Mouse (Mus musculus): ENCODE measurements around the gene Ahnak. TPM values are rescaled to one million over a fixed set of nuclear protein-coding genes. Genes with fewer than 3 reads are reported as not detected.

The Ahnak gene
- polyA plus RNA-seq, 1 experiment from 2014 or later = 4.9 TPM

DNA sequence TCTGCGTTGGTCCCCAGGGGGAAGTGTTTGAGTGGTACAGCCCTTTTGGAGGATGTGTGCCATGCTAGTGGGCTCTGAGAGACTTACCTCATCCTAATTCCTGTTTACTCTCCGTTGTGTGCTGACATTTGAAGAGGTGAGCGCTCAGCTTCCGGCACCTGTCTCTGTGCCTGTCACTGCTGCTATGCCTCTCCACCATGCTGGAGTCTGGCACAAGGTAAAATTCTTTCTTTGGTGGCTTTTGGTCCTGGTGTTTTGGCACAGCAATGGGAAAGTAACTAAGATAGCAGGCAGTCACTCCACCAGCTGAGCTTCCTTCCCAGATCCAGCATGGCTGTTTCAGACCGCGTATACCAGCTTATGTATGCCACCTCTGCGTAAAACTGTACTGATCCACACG lies 110.7 kb downstream of the Ahnak start:
- ATAC-seq = no peak
- WGBS = 88% methylated on average over 8 of the region's 8 CpGs
- H3K9me3 ChIP-seq = no peaks in the 10 kb centered on the region
- no peaks in the 10 kb centered on the region for H3K27me3 ChIP-seq
- H3K27ac ChIP-seq = no peak overlapping the region
- H3K4me3 ChIP-seq (replicated peaks) = no peak overlapping the region
- H3K36me3 ChIP-seq = no peaks in the 10 kb centered on the region
- H3K4me2 ChIP-seq (replicated peaks) = no peak overlapping the region
- no peak overlapping the region for H3K9ac ChIP-seq (replicated peaks)
- no peaks in the 10 kb centered on the region for H3K4me1 ChIP-seq (replicated peaks)

DNA sequence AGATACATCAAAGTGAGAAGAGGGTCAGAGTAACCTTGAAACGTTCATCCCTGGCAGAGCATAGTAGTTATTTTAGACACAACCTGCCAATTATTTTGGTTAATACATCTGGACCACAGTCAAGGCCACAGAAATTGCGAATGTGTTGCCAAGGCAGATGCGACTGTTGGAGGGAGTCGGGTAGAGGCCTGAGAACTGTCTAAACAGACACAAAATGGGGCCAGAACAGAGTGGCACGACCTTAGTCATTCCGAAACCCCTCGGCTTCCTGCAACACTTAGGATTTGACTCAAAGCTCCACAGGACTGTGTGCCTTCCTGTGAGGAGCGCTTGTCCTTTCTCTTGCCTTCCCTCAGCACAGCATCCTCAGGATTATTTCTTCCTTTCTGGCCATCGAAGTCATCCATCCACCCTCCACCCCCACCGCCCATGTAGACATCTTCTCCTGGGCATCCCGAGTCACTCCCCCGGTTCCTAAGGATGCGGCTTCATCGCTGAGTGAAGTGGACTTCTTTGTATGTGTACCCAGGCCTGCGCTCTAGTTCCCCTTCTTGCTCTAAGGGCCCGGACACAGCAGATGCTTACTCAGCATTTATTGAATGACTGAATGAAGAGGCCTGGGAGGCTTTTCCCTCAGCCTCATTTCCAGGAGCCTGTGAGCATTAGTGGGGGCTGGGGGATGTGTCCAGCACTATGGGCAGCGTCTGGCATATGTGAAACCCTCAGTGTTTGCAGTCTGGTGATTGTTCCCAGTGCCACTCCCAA lies 111.4 kb downstream of the Ahnak start:
- no peak for ATAC-seq
- Histone ChIP-seq H3K4me3 (replicated peaks) (no peak overlapping the region), H3K36me3 (no peaks in the 10 kb centered on the region), H3K4me1 (replicated peaks) (no peaks in the 10 kb centered on the region), H3K27me3 (no peaks in the 10 kb centered on the region), H3K4me2 (replicated peaks) (no peak overlapping the region), H3K27ac (no peak overlapping the region), H3K9me3 (no peaks in the 10 kb centered on the region), H3K9ac (replicated peaks) (no peak overlapping the region)
- WGBS = 86% methylated on average over 17 of the region's 17 CpGs

DNA sequence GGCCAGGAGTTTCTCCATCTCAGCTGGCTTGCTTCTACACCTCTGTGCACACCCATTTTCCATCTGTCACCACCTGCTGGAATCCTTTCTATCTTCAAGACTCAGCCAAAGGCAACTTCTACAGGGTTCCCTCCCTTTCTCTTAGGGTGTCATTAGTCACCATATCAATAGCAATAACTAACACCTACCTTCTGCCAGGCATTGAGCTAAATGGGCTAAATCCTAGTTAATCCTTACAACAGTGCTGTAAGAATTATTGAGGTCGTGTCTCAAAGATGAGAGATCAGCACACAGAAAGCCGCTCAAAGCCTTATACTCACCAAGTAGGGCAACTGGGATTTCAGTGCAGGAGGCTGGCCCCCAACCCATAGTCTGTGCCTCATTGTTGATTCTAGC lies 112.0 kb downstream of the Ahnak start:
- no peak overlapping the region for H3K9ac ChIP-seq (replicated peaks)
- H3K27ac ChIP-seq = no peak overlapping the region
- no peak overlapping the region for H3K4me2 ChIP-seq (replicated peaks)
- ATAC-seq = no peak
- H3K4me1 ChIP-seq (replicated peaks) = no peaks in the 10 kb centered on the region
- H3K4me3 ChIP-seq (replicated peaks) = no peak overlapping the region
- 63% methylated on average over 2 of the region's 2 CpGs for WGBS
- H3K27me3 ChIP-seq = no peaks in the 10 kb centered on the region
- no peaks in the 10 kb centered on the region for H3K9me3 ChIP-seq
- H3K36me3 ChIP-seq = no peaks in the 10 kb centered on the region

DNA sequence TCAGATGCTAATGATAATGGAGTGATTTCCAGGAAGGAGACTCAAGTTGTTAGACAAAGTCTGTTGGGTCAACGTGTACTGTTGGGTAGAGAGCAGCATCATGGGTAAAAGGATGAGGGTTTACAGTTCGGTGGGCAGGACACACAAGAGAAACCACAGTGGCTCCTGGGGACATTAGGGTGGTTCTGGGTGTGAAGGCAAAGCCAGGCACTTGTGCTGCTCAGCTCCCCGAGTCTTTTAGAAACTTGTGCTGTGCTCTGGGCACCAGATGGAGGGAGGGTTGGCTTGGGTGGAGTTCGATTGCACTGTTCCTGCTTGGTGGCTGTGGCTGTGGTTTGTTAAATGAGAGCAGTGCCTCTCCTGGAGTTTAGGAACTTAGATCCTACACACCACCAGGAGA lies 114.9 kb downstream of the Ahnak start:
- WGBS = 71% methylated on average over 4 of the region's 4 CpGs
- Histone ChIP-seq H3K9ac (replicated peaks) (no peak overlapping the region), H3K27ac (no peak overlapping the region)

DNA sequence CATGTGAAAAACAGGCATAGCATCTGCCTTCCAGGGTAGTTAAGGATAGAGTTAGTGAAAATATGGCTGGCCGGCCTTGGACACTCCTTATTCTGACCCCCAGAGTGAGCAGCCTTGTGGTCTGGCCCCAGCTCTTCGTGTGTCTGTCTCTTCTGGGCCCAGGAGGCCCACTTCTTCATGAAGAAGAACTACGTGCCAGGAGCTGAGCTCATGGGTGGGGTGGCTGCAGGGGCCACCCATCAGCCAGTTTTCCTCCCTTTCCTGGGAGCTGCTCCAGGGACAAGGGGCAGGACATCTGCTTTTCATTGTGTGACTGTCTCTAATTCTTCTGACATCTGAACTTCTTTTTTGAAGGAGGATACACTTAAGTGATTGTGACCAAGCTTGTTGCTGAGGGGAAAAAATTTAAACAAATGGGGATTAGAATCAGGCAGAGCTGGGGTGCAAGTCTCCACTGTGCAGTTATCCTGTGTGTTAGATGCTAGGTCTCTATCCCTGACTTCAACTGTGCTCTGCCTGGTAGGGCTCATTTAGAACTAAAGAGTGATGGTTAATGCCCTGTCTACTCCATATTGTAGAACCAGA lies 116.1 kb downstream of the Ahnak start:
- ATAC-seq = no peak
- 72% methylated on average over 3 of the region's 3 CpGs for WGBS
- H3K27ac ChIP-seq = no peak overlapping the region
- H3K9me3 ChIP-seq = no peaks in the 10 kb centered on the region
- no peaks in the 10 kb centered on the region for H3K27me3 ChIP-seq
- no peak overlapping the region for H3K9ac ChIP-seq (replicated peaks)
- no peak overlapping the region for H3K4me2 ChIP-seq (replicated peaks)
- no peak overlapping the region for H3K4me3 ChIP-seq (replicated peaks)
- no peaks in the 10 kb centered on the region for H3K4me1 ChIP-seq (replicated peaks)
- no peaks in the 10 kb centered on the region for H3K36me3 ChIP-seq

More for the DNA sequence above, 114.9 kb downstream of the Ahnak start:
- no peak for ATAC-seq
- Histone ChIP-seq H3K9me3 (no peaks in the 10 kb centered on the region), H3K36me3 (no peaks in the 10 kb centered on the region), H3K4me1 (replicated peaks) (no peaks in the 10 kb centered on the region), H3K4me2 (replicated peaks) (no peak overlapping the region), H3K4me3 (replicated peaks) (no peak overlapping the region), H3K27me3 (no peaks in the 10 kb centered on the region)

DNA sequence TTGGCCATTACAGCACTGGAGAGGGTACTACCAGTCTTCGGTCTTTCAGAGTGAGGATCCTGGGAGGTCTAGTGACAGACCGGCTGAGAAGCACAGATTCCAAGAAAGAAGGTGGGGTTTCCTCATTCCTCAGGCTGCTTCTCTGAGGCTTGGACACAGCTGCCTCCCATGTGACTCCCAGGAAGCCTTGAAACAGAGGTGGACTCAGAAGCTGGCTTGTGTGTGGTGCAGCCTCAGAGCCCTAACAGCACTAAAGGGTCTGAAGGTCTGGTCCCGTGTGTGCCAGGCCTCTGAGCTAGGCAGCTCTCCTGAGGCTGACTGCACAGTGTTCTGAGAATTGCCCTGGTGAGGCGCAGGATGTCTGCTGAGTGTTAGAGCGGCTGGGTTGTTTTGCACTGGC lies 117.0 kb downstream of the Ahnak start:
- 74% methylated on average over 5 of the region's 5 CpGs for WGBS
- Histone ChIP-seq H3K9me3 (no peaks in the 10 kb centered on the region), H3K36me3 (no peaks in the 10 kb centered on the region), H3K27ac (no peak overlapping the region), H3K27me3 (no peaks in the 10 kb centered on the region), H3K4me2 (replicated peaks) (no peak overlapping the region), H3K9ac (replicated peaks) (no peak overlapping the region), H3K4me3 (replicated peaks) (no peak overlapping the region), H3K4me1 (replicated peaks) (no peaks in the 10 kb centered on the region)
- ATAC-seq = no peak

DNA sequence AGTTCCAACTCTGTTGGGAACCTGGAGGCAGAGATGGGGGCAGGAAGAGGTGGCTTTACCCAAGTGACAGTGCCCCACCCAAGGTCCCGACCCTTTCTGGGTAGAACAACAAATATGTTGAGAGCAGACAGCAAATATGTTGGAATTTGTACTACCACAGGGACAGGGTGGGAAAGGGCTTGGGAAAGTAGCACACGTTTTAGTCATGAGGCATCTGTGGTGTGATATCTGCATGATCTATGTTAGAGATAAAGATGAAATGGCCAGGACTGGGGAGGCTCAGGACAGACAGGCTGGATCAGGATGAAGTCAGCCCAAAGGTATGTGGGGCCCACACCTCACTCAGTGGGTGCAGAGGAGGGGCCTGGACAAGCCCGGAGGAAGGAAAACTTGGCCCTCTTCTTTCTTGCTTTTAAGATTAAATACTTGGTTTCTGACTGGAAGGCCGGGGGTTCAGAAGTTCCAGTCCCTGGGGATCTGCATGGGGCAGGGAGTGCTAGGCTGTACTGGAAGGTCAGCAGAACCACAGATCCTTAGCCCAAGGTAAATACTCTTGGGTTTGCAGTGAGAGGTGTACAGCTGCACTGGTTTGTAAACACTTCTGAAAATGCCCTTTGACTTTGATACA lies 117.8 kb downstream of the Ahnak start:
- no peaks in the 10 kb centered on the region for H3K27me3 ChIP-seq
- ATAC-seq = no peak
- no peaks in the 10 kb centered on the region for H3K4me1 ChIP-seq (replicated peaks)
- no peak overlapping the region for H3K9ac ChIP-seq (replicated peaks)
- WGBS = 62% methylated on average over 4 of the region's 4 CpGs
- H3K27ac ChIP-seq = no peak overlapping the region
- no peak overlapping the region for H3K4me3 ChIP-seq (replicated peaks)
- no peaks in the 10 kb centered on the region for H3K9me3 ChIP-seq
- H3K4me2 ChIP-seq (replicated peaks) = no peak overlapping the region
- no peaks in the 10 kb centered on the region for H3K36me3 ChIP-seq

DNA sequence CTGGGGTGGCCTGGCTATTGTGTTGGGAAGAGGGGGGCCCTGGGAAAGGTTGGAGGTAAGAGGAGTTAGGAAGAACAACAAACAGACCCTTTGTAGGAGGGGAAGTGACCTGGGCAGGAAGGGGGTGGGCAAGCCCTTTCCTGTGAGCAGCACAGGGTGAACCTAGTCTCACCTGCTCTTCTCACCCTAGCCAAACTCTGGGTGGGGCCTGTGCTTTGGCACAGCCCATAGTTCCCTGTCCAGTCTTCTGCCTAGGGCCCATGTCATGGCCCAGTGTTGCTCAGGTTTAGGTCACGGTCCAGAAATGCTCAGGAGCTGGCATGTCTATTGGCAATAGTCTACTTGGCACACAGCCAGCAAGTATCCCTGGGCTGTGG lies 118.3 kb downstream of the Ahnak start:
- Histone ChIP-seq H3K4me3 (replicated peaks) (no peak overlapping the region), H3K27me3 (no peaks in the 10 kb centered on the region), H3K9me3 (no peaks in the 10 kb centered on the region), H3K4me1 (replicated peaks) (no peaks in the 10 kb centered on the region), H3K36me3 (no peaks in the 10 kb centered on the region), H3K27ac (no peak overlapping the region), H3K4me2 (replicated peaks) (no peak overlapping the region), H3K9ac (replicated peaks) (no peak overlapping the region)
- ATAC-seq = no peak
- 85% methylated on average over 1 of the region's 1 CpGs for WGBS

DNA sequence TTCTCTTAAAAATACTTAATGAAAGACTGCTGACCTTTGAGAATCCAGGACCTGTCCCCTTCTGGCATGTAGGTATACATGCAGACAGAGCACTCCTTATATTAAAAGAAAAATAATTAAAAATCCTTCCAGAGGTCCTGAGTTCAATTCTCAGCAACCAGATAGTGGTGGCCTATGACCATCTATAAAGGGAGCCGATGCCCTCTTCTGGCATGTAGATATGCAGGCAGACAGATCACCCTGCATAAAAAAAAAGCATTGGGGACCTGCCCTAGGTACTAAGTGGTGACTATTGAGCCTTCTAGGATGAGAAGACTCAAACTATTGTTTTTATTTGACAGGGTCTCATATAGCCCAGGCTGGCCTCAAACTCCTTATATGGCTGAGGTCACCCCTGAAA lies 119.5 kb downstream of the Ahnak start:
- no peak for ATAC-seq
- WGBS = 98% methylated on average over 1 of the region's 1 CpGs
- H3K4me1 ChIP-seq (replicated peaks) = no peaks in the 10 kb centered on the region
- H3K4me2 ChIP-seq (replicated peaks) = no peak overlapping the region
- peaks cover 9% of the 10 kb centered on the region; the same call in 1 of the 2 replicates for H3K36me3 ChIP-seq
- no peaks in the 10 kb centered on the region for H3K27me3 ChIP-seq
- no peak overlapping the region for H3K27ac ChIP-seq
- no peaks in the 10 kb centered on the region for H3K9me3 ChIP-seq
- H3K9ac ChIP-seq (replicated peaks) = no peak overlapping the region
- H3K4me3 ChIP-seq (replicated peaks) = no peak overlapping the region

DNA sequence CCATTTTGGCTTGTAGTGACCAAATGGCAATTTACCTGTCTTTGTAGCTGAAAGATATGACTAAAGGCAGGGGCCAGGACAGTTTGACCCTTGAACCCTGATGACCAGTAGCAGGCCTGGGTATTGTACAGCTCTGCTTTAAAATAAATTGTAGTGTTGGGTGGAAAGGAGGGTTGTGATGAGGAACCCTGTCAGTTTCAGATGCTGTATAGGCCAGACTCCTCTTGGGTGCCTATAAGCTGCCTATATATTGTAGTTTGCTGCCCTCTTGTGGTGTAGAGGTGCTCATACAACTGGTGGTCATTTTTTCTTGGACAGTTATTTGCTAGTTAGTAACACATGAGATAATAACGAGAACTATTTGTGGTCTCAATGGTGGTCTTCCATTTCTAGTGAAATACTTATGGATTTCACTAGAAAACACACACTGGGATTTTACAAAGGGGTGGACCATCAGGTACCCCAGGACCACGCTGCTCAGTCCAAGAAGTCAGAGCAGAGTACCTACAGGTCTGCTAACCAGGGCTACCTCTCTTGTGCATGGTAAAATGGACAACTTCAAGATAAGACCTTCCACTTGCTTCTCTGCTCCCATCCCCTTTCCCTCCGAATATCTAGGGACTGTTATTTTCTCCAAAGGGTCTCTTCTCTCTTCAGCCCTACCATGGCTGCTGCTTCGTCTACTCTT lies 121.2 kb downstream of the Ahnak start:
- Histone ChIP-seq H3K9ac (replicated peaks) (no peak overlapping the region), H3K4me2 (replicated peaks) (no peak overlapping the region), H3K4me3 (replicated peaks) (no peak overlapping the region), H3K36me3 (peaks cover 19% of the 10 kb centered on the region), H3K27me3 (no peaks in the 10 kb centered on the region), H3K27ac (no peak overlapping the region), H3K4me1 (replicated peaks) (no peaks in the 10 kb centered on the region), H3K9me3 (no peaks in the 10 kb centered on the region)
- peak; percentile 91 for ATAC-seq
- 60% methylated on average over 4 of the region's 4 CpGs for WGBS

DNA sequence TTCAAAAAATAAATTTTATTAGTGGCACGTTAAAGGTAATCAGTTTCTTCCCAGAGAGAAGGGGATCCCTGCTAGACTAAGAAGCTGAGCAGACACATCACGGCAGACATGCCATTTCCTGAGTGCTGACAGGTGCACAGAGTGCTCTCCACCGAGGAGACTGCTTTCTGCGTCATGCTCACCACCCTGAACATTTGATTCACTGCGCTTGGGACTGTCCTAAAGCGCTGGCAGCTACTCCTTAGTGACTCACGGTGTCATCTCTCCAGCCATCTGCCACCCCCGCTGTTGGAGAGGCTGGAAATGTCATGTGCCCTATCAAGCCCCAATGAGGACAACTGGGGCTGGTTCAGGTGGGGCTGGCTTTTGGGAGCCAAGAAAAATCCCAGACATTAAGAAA lies 123.0 kb downstream of the Ahnak start:
- no peaks in the 10 kb centered on the region for H3K9me3 ChIP-seq
- no peak overlapping the region for H3K9ac ChIP-seq (replicated peaks)
- ATAC-seq = no peak
- no peak overlapping the region for H3K4me3 ChIP-seq (replicated peaks)
- no peak overlapping the region for H3K27ac ChIP-seq
- WGBS = 78% methylated on average over 8 of the region's 8 CpGs
- peaks cover 28% of the 10 kb centered on the region for H3K36me3 ChIP-seq
- H3K4me2 ChIP-seq (replicated peaks) = no peak overlapping the region
- H3K4me1 ChIP-seq (replicated peaks) = no peaks in the 10 kb centered on the region
- H3K27me3 ChIP-seq = no peaks in the 10 kb centered on the region

DNA sequence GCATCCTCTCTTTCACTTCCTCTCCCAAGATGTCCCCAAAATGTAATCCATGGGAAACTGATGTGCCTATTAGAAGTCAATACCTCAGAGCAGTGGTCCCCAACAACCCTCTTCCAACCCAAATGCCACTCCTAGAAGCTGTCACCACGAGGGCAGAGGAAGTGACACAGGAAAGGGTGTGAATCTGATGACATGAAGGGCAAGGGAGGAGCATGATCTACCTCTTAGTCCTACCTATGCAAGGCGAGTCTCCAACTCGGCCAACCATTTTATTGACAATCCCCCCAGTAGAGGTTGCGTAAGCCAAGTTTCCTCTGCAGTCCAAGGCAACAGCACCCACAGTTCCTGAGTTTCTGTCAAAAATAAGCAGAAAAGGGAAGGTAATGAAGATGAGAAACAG lies 127.2 kb downstream of the Ahnak start:
- H3K4me3 ChIP-seq (replicated peaks) = no peak overlapping the region
- ATAC-seq = no peak
- no peak overlapping the region for H3K27ac ChIP-seq
- no peaks in the 10 kb centered on the region for H3K9me3 ChIP-seq
- H3K4me1 ChIP-seq (replicated peaks) = no peaks in the 10 kb centered on the region
- 87% methylated on average over 4 of the region's 4 CpGs for WGBS
- H3K9ac ChIP-seq (replicated peaks) = no peak overlapping the region
- peaks cover 32% of the 10 kb centered on the region for H3K36me3 ChIP-seq
- no peak overlapping the region for H3K4me2 ChIP-seq (replicated peaks)
- no peaks in the 10 kb centered on the region for H3K27me3 ChIP-seq
